Mouse (Mus musculus) ES-E14 (cell line): ENCODE data around the gene Tmed2.

Experiments
- MAFK ChIP-seq: IDR thresholded peaks from 2 replicates; pipeline ENCODE4 v1.6.1; 2014; ENCODE audit warnings: mild to moderate bottlenecking, low read depth, low read length, inconsistent platforms; ENCODE audit not compliant: insufficient read depth
- ZC3H11A ChIP-seq: IDR thresholded peaks from 2 replicates; pipeline ENCODE4 v1.6.1; 2012; ENCODE audit warnings: low read depth, mild to moderate bottlenecking, inconsistent platforms, low read length, borderline replicate concordance

DNA sequence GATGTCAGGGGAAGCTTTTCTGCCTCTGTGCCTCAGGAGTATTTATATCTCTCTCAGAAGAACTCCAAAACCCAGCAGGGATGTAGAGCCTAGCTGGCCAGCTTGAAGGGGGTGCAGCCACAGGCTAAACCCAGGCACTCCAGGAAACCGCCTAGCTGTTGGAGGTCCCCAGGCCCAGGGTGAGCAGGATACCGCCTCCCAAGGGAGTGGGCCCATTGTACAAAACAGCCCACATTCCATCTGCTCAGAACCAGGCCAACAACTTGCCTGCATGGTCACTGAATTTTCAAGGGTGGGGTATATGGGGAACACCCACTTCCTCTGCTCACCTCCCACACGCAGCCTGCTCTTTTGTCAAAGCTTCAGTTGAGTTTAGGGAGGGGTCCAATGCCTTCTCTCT is 39.9 kb upstream of the Tmed2 start:
- no peak for TF ChIP-seq ZC3H11A
- no peak for TF ChIP-seq MAFK
